Mouse (Mus musculus) kidney, embryonic 15.5 days (tissue): ENCODE results near the gene Spib. TPM values are rescaled to one million over a fixed set of nuclear protein-coding genes. Genes with fewer than 3 reads are reported as not detected.

Experiments
- ATAC-seq: fragments of 200-750 bp; cut with Nextera tagmentation; replicated peaks from 2 replicates; pipeline ENCODE4 v1.8.0; 2017; ENCODE audit warnings: moderate TSS enrichment; ENCODE audit not compliant: low FRiP score
- H3K27ac ChIP-seq: fragments of 300-500 bp; sonication (generic); 2 replicates; pipeline ENCODE4 v1.5.1; 2015; ENCODE audit warnings: mild to moderate bottlenecking, inconsistent platforms
- H3K27me3 ChIP-seq: fragments of 300-500 bp; sonication (generic); 2 replicates; pipeline ENCODE4 v1.6.1; 2015; ENCODE audit warnings: inconsistent platforms
- H3K36me3 ChIP-seq: fragments of 300-500 bp; sonication (generic); 2 replicates; pipeline ENCODE4 v1.6.1; 2015; ENCODE audit warnings: inconsistent platforms
- H3K4me1 ChIP-seq: fragments of 300-500 bp; sonication (generic); 2 replicates; pipeline ENCODE4 v1.6.1; 2015; ENCODE audit warnings: inconsistent platforms
- H3K4me2 ChIP-seq: fragments of 300-500 bp; sonication (generic); 2 replicates; pipeline ENCODE4 v1.6.1; 2015; ENCODE audit warnings: moderate library complexity, mild to moderate bottlenecking, inconsistent platforms
- H3K4me3 ChIP-seq: fragments of 300-500 bp; sonication (generic); replicated peaks from 2 replicates; pipeline ENCODE4 v1.5.1; 2015; ENCODE audit warnings: mild to moderate bottlenecking, inconsistent platforms
- H3K9ac ChIP-seq: fragments of 300-500 bp; sonication (generic); 2 replicates; pipeline ENCODE4 v1.6.1; 2015; ENCODE audit warnings: mild to moderate bottlenecking, inconsistent platforms
- H3K9me3 ChIP-seq: fragments of 300-500 bp; sonication (generic); replicated peaks from 2 replicates; pipeline ENCODE4 v1.6.1; 2016; ENCODE audit warnings: inconsistent platforms
- WGBS: fragments of 180-500 bp; shearing (Covaris S2); methylation state at CpG from one replicate; pipeline ENCODE4 v1.1.7; 2015; ENCODE audit warnings: mixed read lengths; 5-methylcytosine and 5-hydroxymethylcytosine counted together
- polyA plus RNA-seq: library from polyadenylated mRNA; unstranded; fragments of >200 nt; fragmentation: Nextera tagmentation; extraction: Ambion mirVana; gene quantifications from 2 replicates; pipeline ENCODE4 v1.2.1, GENCODE M21; 2015

Spib gene
- polyA plus RNA-seq, 1 experiment from 2014 or later: 0.16 TPM

GRCm38 (mm10) chr7:44560435-44561400, 28.8 kb upstream of the Spib start:
- H3K27ac ChIP-seq: no peak overlapping the region
- 47% methylated on average over 18 of the region's 18 CpGs for WGBS
- no peak for ATAC-seq
- peaks cover 4% of the 10 kb centered on the region; the same call in 1 of the 2 replicates for H3K27me3 ChIP-seq
- no peaks in the 10 kb centered on the region for H3K4me1 ChIP-seq
- no peaks in the 10 kb centered on the region for H3K9me3 ChIP-seq
- H3K9ac ChIP-seq: no peak overlapping the region
- no peaks in the 10 kb centered on the region for H3K36me3 ChIP-seq
- H3K4me2 ChIP-seq: no peak overlapping the region
- no peak overlapping the region for H3K4me3 ChIP-seq

GRCm38 (mm10) chr7:44557629-44558028, 25.8 kb upstream of the Spib start:
- ATAC-seq: no peak
- Histone ChIP-seq H3K4me1 (peaks cover 6% of the 10 kb centered on the region), H3K36me3 (no peaks in the 10 kb centered on the region), H3K27ac (no peak overlapping the region), H3K4me3 (no peak overlapping the region), H3K27me3 (peaks cover 4% of the 10 kb centered on the region; the same call in 1 of the 2 replicates), H3K4me2 (no peak overlapping the region), H3K9ac (no peak overlapping the region), H3K9me3 (no peaks in the 10 kb centered on the region)
- WGBS: 66% methylated on average over 2 of the region's 2 CpGs

GRCm38 (mm10) chr7:44553826-44554225, 22.0 kb upstream of the Spib start, which contains the start of gene Nr1h2:
Nr1h2 (minus strand) TSS chr7:44553951.
- H3K4me2 ChIP-seq: peak within 1 kb of the TSS; percentile 71
- H3K4me1 ChIP-seq: peaks cover 8% of the 10 kb centered on the region
- H3K27ac ChIP-seq: peak within 1 kb of the TSS; percentile 100
- WGBS: under 1% methylated on average over 22 of the region's 22 CpGs
- peak within 1 kb of the TSS; percentile 69 for H3K9ac ChIP-seq
- peak within 1 kb of the TSS; percentile 99 for H3K4me3 ChIP-seq
- H3K36me3 ChIP-seq: peaks cover 31% of the 10 kb centered on the region
- peak; percentile 74 for ATAC-seq
- H3K27me3 ChIP-seq: no peaks in the 10 kb centered on the region
- no peaks in the 10 kb centered on the region for H3K9me3 ChIP-seq

GRCm38 (mm10) chr7:44553196-44553764, 21.4 kb upstream of the Spib start:
- H3K27ac ChIP-seq: peak overlapping the region; percentile 100
- no peaks in the 10 kb centered on the region for H3K9me3 ChIP-seq
- peak overlapping the region; percentile 99 for H3K4me3 ChIP-seq
- H3K4me1 ChIP-seq: peaks cover 8% of the 10 kb centered on the region
- no peaks in the 10 kb centered on the region for H3K27me3 ChIP-seq
- peak overlapping the region; percentile 71 for H3K4me2 ChIP-seq
- peak overlapping the region; percentile 69 for H3K9ac ChIP-seq
- peak; percentile 73 for ATAC-seq
- under 1% methylated on average over 32 of the region's 32 CpGs for WGBS
- H3K36me3 ChIP-seq: peaks cover 31% of the 10 kb centered on the region

GRCm38 (mm10) chr7:44552141-44552908, 20.5 kb upstream of the Spib start:
- no peak for ATAC-seq
- peak overlapping the region; percentile 71 for H3K4me2 ChIP-seq
- H3K4me3 ChIP-seq: peak overlapping the region; percentile 99
- H3K27me3 ChIP-seq: no peaks in the 10 kb centered on the region
- H3K36me3 ChIP-seq: peaks cover 31% of the 10 kb centered on the region
- H3K9me3 ChIP-seq: no peaks in the 10 kb centered on the region
- WGBS: 86% methylated on average over 31 of the region's 31 CpGs
- no peak overlapping the region for H3K9ac ChIP-seq
- H3K4me1 ChIP-seq: peaks cover 17% of the 10 kb centered on the region
- peak overlapping the region; percentile 100; the same call in 1 of the 2 replicates for H3K27ac ChIP-seq

- H3K27ac ChIP-seq: no peak overlapping the region
- 85% methylated on average over 22 of the region's 22 CpGs for WGBS
- H3K9me3 ChIP-seq: no peaks in the 10 kb centered on the region
- peaks cover 31% of the 10 kb centered on the region for H3K36me3 ChIP-seq
- ATAC-seq: no peak
- H3K9ac ChIP-seq: no peak overlapping the region
- no peaks in the 10 kb centered on the region for H3K27me3 ChIP-seq
- H3K4me2 ChIP-seq: no peak overlapping the region
- no peak overlapping the region for H3K4me3 ChIP-seq
- peaks cover 23% of the 10 kb centered on the region for H3K4me1 ChIP-seq
Measured at GRCm38 (mm10) chr7:44551731-44552130, 19.9 kb upstream of the Spib start.

GRCm38 (mm10) chr7:44551301-44551700, 19.4 kb upstream of the Spib start:
- Histone ChIP-seq H3K9ac (no peak overlapping the region), H3K4me3 (no peak overlapping the region), H3K4me1 (peaks cover 24% of the 10 kb centered on the region), H3K36me3 (peaks cover 31% of the 10 kb centered on the region), H3K9me3 (no peaks in the 10 kb centered on the region), H3K27me3 (no peaks in the 10 kb centered on the region), H3K4me2 (no peak overlapping the region), H3K27ac (no peak overlapping the region)
- no peak for ATAC-seq
- 94% methylated on average over 21 of the region's 21 CpGs for WGBS

GRCm38 (mm10) chr7:44550409-44550678, 18.5 kb upstream of the Spib start:
- H3K9me3 ChIP-seq: no peaks in the 10 kb centered on the region
- 91% methylated on average over 12 of the region's 12 CpGs for WGBS

GRCm38 (mm10) chr7:44549621-44550408, 17.9 kb upstream of the Spib start:
- H3K36me3 ChIP-seq: peaks cover 31% of the 10 kb centered on the region
- H3K27me3 ChIP-seq: no peaks in the 10 kb centered on the region
- H3K27ac ChIP-seq: no peak overlapping the region
- H3K4me3 ChIP-seq: no peak overlapping the region
- 95% methylated on average over 23 of the region's 23 CpGs for whole genome bisulfite sequencing
- no peaks in the 10 kb centered on the region for H3K9me3 ChIP-seq
- no peak overlapping the region for H3K9ac ChIP-seq
- no peak for ATAC-seq
- no peak overlapping the region for H3K4me2 ChIP-seq
- peaks cover 24% of the 10 kb centered on the region for H3K4me1 ChIP-seq

More at GRCm38 (mm10) chr7:44550409-44550678, 18.5 kb upstream of the Spib start:
- no peaks in the 10 kb centered on the region for H3K27me3 ChIP-seq
- H3K4me3 ChIP-seq: no peak overlapping the region
- H3K27ac ChIP-seq: no peak overlapping the region
- no peak overlapping the region for H3K4me2 ChIP-seq
- H3K4me1 ChIP-seq: peaks cover 24% of the 10 kb centered on the region
- ATAC-seq: no peak
- H3K36me3 ChIP-seq: peaks cover 31% of the 10 kb centered on the region
- H3K9ac ChIP-seq: no peak overlapping the region

GRCm38 (mm10) chr7:44548497-44549087, 16.7 kb upstream of the Spib start, which contains the start of gene Pold1:
Pold1 (minus strand) TSS chr7:44548849.
- Histone ChIP-seq H3K9me3 (no peaks in the 10 kb centered on the region), H3K27me3 (no peaks in the 10 kb centered on the region), H3K9ac (peak within 1 kb of the TSS; percentile 57), H3K4me3 (peak within 1 kb of the TSS; percentile 65), H3K4me2 (peak within 1 kb of the TSS; percentile 85), H3K4me1 (peaks cover 24% of the 10 kb centered on the region), H3K27ac (peak within 1 kb of the TSS; percentile 85), H3K36me3 (peaks cover 31% of the 10 kb centered on the region)
- 0% methylated on average over 43 of the region's 43 CpGs for WGBS
- peak; percentile 94 for ATAC-seq

- H3K36me3 ChIP-seq: peaks cover 35% of the 10 kb centered on the region
- H3K4me3 ChIP-seq: peak overlapping the region; percentile 65
- H3K4me1 ChIP-seq: peaks cover 19% of the 10 kb centered on the region
- peak overlapping the region; percentile 85 for H3K4me2 ChIP-seq
- H3K27me3 ChIP-seq: no peaks in the 10 kb centered on the region
- ATAC-seq: no peak
- WGBS: 14% methylated on average over 5 of the region's 5 CpGs
- H3K27ac ChIP-seq: no peak overlapping the region
- no peaks in the 10 kb centered on the region for H3K9me3 ChIP-seq
- peak overlapping the region; percentile 57 for H3K9ac ChIP-seq
Measured at GRCm38 (mm10) chr7:44547725-44548124, 15.9 kb upstream of the Spib start.
